Mouse (Mus musculus): ENCODE measurements at regions not wholly inside any gene's neighbourhood (a gene's known extent, or its start where the extent isn't known, plus 50 kb on each side); places are given as distances from the start of the nearest gene placed in this dataset.

GRCm38 (mm10) chr5:49876240-49876639 is 182.6 kb downstream of the Adgra3 start:
- TF ChIP-seq CTCF (conservative IDR thresholded peaks at IDR 0.05; ENCODE audit: low read length) (no peak), POU5F1 (IDR thresholded peaks at IDR 0.05; ENCODE audit: borderline replicate concordance, low read length) (no peak)
